Mouse (Mus musculus): ENCODE results near the gene Lrrc49.

The Lrrc49 gene

DNA sequence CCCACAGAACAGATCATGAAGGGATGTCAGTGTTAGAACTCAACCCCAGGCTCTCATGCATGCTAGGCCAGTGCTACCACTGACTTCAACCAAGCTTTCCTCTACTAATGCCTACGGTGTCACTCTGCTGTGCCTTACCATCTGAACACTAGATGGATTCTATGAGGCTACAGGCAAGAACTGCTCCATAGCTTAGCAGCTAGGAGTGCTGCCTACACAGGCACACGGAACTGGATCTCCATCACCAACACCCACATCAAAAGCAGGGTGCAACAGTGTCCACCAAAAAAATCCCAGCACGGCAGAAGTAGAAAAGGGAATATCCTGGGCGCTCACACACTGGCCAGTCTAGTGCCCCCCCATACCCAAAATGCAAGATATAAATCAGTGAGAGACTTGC is 11.5 kb downstream of the Lrrc49 start:
- no peak for DNase-seq (ENCODE audit: inconsistent age in 2 of 2, low spot score in 1 of 2)

DNA sequence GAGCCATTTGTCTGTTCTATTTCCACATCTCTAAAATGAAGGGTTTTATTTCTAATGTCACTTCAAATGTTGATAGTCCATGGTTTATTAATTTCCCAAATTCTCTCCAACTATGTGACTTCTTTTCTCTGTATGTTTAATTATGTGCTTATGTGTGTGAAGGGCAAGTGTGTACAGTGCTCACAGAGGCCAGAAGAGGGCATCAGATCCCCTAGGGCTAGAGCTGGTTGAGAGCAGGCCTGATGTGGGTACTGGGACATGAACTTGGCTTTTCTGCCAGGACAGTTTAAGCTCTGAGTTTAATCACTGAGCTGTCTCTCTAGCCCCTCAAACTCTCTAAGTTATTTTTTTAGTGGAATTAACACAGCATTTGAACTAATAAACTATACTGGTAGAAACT is 13.2 kb downstream of the Lrrc49 start:
- DNase-seq (ENCODE audit: inconsistent age in 2 of 2, low spot score in 1 of 2), result no peak

DNA sequence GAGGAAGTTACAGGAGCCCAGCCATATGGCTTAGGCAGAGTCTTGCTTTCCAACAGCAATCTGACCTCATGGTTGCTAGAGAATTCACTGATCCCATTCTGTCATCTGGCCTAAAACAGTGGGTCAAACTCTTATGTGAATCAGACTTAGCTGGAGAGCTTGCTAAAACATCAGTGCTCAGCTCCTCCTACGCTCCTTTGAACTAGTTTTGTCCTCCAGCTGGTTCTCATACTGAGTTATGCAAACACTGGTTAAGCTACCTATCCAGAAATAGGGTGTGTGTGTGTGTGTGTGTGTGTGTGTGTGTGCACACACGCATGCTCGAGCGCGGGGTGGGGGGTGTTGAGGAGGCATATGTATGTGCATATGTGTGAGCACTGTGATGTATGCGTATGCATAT is 15.4 kb downstream of the Lrrc49 start:
- peak in 1 of 2 experiments; percentile 53 for DNase-seq (ENCODE audit: inconsistent age in 2 of 2, low spot score in 1 of 2)

DNA sequence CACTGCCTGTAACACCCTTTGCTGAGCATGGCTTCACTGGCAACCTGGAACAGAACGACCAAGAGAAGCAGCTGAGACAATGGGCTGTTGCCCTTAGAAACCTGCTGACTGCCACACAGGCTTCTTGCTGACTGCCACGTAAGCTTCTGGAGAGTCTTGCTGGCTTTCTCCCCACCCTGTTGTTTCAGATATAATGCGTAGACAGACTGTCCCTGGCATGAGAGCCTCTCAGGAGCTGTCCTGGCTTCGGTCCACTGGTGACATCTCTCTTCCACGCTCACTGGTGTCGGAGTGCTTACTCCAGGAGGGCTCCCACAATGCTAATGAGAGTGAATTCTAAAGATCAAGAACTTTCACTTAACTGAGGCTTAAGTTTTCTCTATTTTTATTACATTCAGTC is 19.1 kb downstream of the Lrrc49 start:
- no peak for DNase-seq (ENCODE audit: inconsistent age in 2 of 2, low spot score in 1 of 2)

DNA sequence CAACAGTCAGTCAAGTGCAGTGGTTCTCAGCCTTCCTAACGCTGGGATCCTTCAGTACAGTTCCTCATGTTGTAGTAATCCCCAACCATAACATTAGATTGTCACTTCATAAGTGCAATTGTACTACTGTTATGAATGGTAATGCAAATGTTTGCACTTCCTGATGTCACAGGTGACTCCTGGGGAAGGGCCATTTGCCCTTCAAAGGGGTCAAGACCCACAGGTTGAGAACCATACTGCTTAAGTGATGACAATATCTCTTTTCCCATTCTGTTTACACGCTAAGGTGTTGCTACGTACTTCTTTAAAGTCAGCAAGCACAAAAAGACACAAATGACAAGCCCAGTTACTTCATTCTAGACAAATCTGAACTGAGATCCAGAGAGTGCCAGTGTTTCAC is 22.4 kb downstream of the Lrrc49 start:
- no peak for DNase-seq (ENCODE audit: inconsistent age in 2 of 2, low spot score in 1 of 2)

DNA sequence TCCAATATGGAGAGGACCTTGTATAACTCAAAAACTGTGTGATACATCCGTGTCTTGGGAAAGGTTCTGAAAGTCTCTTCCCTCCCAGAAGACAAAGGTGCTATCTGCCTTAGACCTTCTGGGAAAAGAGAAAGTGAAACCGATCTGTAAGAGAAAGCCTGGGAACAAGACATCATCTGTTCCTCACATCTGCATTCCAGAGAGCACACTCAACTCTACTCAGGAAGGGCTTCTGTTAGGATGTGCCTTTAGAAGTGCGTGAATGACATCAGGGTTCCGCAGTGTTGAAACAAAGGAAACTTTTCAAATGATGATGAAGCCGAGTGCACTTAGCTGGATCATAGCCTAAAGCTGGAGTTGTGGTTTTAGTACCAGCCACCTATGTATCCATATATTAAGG is 23.1 kb downstream of the Lrrc49 start:
- peak in 1 of 2 experiments; percentile 32 for DNase-seq (ENCODE audit: inconsistent age in 2 of 2, low spot score in 1 of 2)

DNA sequence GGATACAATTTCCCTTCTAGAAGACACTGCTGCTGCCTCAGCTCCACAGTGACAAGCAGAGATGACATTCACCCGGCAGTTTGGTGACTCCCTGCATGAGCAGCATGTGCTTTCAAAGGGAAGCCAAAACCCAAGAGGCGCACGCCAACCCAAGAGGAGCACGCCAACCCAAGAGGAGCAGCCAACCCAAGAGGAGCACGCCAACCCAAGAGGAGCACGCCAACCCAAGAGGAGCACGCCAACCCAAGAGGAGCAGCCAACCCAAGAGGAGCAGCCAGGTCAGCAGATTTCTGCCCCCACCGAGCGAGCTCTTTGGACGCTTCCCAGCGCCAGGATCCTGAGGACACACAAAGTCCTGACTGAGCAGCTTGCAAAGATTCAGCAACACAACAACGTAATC is 23.6 kb downstream of the Lrrc49 start:
- no peak for DNase-seq (ENCODE audit: inconsistent age in 2 of 2, low spot score in 1 of 2)

DNA sequence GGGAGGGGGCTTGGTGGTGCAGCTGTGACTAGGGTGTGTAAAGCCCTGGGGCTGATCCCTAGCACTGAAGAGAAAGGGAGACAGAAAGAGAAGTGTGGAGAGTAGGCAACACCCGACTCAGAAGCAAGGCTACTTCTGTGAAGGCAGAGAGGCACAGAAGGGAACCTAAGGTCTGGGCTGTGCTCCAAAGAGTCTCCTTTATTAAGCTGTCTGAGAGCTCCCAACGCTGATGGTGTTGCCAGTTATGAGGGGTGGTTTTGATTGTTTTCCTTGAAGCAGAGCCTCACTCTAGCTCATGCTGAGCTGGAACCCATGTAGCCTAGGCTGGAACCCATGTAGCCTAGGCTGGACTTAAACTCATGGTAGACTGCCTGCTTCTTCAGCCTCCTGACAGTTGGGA is 25.0 kb downstream of the Lrrc49 start:
- DNase-seq (ENCODE audit: inconsistent age in 2 of 2, low spot score in 1 of 2), result no peak

DNA sequence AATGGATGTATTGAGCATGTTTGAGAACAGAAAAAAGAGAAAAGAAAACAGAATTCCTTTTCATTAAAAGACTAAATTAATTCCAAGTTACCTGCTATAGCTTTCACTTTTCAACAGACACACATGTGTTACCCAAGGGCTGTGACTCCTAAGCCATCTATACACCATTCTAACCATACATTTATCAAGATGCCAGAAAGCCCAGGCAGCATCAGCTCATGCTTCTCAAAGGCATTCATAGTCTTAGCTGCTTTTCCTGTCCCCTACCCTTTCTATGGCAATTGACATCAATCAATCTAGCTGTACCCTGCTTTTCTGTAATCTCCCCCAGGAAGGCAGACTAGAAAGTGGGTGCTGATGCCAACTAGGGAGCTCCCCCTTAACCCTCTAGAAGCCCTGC is 34.4 kb downstream of the Lrrc49 start:
- DNase-seq (ENCODE audit: inconsistent age in 2 of 2, low spot score in 1 of 2), result no peak

DNA sequence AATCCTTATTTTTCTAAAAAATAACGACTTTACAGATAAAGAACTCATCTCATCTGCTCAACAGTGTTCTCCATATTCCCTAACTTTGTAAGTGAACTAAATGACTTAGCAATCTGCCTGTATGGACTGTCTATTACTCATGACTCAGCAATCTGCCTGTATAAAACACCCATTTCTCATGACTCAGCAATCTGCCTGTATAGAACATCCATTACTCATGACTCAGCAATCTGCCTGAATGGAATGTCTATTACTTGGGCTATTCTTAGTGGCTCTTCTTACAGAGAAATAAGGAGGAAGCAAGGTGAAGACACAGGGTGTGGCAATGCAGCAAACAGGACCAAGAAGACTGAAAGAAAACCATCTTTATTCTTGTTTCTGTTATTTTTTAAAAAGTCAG is 34.8 kb downstream of the Lrrc49 start:
- no peak for DNase-seq (ENCODE audit: inconsistent age in 2 of 2, low spot score in 1 of 2)

DNA sequence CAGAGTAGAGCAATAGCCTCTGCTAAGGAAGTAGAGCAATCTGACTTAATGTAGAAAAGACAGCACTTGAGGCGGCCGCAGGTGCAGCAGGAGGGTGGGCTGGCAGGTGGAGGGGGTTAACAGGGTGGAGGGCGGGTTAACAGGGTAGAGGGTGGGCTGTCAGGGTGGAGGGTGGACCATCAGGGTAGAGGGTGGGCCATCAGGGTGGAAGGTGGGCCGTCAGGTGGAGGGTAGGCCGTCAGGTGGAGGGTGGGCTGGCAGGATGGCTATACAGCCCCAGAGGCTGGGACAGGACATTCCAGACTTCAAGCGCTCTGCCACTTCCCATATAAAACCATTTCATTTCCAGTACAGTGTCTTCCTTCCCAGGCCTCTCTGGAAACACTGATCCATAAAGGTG is 37.7 kb downstream of the Lrrc49 start:
- no peak for DNase-seq (ENCODE audit: inconsistent age in 2 of 2, low spot score in 1 of 2)

DNA sequence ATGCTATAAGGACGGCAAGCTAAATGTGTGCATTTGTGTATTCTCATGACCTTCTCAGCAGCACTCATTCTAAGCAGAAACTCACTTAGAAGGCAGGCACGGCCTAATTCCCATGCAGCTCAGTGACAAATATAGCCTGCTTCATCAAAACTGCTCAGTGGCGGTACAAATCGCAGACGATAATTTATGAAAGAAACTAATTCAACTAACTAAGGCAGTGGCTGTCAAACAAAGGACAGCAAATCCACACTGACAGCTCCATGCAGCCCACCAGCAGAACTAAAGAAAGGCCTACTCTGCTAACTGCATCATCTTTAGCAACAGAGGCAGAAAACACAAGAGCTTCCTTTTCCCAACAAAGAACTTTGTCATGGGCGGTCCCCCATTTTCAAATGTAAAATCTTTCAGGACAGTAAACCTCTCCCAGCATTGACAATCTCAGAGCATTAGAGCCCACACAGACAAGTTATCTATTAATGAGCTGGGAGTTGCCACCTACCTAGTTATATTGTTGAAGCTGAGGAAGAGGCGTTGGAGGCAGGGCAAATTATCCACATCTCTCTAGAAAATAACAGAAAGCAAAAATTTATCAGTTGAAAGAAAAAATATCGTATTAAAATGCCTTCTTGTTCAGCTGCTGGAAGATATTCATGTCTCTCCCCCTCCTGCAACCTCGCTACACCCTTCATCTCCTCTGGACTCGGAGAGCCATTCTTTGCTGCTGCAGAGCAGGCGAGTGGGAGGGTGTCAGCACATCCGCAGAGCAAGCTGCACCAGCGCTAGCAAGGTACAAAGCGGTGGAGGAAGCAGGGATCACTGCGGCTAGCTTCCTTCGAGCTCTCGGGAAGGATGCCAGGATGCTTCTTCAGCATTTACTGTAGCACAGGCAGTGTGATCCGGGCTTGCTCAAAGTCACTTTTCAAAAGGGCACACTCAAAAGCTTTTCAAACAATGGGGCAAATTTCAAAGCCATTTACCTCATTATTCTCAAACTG is 38.7 kb downstream of the Lrrc49 start:
- DNase-seq (ENCODE audit: inconsistent age in 2 of 2, low spot score in 1 of 2), result peak; percentile 75 to 92

DNA sequence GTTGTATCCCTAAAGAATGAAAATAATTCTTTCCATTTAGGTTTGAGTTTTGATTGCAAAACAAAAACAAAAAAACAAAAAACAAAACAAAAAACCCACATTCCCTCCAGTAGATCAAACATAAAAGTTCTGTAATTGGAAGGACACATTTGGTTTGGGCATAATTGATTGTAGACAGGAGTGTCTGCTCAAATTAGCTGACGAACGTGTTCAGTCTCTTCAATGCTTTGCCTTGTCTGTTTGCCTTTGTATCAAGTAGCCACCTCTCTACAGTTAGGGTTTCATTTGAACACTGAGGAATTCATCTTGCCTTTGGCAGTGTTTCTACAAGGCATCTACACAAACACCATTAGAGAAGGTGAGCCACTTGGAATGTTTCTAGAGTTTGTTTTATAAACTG is 54.4 kb downstream of the Lrrc49 start:
- no peak for DNase-seq (ENCODE audit: inconsistent age in 2 of 2, low spot score in 1 of 2)

DNA sequence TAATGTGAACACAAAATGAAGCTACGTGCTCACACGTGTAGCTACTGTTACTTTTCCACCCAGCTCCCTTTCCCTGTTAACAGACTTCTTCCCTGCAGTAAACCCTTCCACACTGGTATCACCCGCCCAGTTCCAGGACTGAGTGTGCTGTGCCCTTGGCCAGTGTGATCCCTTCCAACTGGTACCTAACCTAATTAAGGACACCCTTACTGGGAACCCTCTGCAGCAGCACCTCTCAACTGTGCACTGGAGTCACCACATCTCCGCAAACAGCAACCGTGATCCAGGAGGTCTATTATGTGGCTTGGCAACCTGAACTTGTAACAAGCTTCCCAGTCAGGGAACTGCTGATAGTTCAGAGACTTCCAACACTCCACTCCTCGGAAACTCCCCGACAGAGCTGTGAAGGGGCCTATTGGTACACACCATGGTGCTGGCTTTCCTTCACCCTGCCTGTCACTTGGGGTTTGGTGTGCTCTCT is 61.6 kb downstream of the Lrrc49 start:
- no peak for DNase-seq (ENCODE audit: inconsistent age in 2 of 2, low spot score in 1 of 2)

DNA sequence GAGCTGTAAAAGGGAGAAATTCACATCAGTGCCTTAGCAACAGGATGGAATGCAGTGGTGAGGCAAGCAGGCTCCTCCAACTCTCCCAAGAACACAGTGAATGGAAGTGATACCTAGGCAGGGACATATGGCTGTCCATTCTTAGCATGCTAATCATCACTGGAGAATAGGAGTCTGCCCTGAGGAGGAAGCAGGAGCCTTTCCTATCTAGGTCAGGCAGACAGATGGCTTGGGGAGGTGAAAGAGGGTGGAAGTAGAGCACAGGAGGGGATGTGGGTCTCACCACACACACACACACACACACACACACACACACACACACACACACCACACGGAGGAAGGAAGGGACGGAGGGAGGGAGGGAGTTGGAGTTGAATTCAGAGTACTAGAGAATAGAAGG is 62.1 kb downstream of the Lrrc49 start:
- DNase-seq (ENCODE audit: inconsistent age in 2 of 2, low spot score in 1 of 2), result no peak

DNA sequence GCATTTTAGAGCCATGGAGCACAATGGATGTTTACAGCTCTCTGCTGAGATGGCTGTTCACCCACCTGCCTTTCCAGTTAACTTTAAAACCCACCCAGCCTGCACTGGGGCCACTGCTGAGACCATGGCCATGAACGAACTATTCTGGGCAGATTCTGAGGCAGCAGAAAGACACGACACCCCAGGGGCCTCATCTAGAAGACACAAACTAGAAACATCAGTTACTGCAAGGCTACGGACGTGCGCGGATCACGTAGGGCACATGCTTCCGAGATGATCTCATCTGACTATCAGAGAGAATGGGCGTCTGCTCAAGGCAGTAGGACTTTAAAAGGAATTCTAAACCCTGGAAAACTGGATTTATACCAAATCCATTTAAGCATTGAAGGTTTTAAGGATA is 71.0 kb downstream of the Lrrc49 start:
- peak; percentile 64 to 81 for DNase-seq (ENCODE audit: inconsistent age in 2 of 2, low spot score in 1 of 2)

DNA sequence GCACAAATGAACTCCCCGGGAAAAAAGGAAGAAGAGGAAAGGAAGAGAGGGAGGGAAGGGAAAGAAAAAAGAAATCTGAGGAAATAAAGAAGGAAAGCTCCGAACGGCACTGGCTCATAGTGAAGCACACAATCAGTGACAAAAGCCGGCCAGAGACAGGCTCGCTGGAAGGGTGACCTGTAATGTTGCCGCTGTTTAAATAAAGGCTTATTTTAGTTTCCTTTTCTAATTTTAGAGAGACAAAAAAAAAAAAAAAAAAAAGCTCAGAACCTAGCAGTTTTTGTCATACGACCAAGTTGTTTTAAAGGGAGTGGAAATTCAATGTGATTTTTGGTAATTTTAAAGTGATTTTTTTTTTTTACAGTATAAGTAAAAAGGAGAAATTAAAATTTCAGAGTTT is 71.6 kb downstream of the Lrrc49 start:
- DNase-seq (ENCODE audit: inconsistent age in 2 of 2, low spot score in 1 of 2), result no peak

DNA sequence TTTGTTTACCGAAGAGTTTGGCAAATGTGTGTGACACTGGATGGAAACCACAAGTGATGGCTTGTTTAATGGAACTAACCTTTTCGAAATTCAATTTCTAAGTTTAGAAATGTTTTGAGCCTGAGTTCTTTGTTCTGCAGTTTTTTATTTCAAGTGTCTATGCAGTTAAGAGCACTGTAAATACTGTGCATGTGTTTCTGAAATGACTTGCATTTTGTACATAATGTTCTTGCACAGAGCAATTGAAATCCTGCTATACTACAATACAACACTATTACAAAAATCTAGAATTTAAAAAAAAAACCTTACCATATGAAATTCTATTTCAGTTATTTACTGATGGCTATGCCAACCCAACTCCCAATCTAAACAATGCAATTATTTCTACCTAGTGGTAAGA is 75.7 kb downstream of the Lrrc49 start:
- no peak for DNase-seq (ENCODE audit: inconsistent age in 2 of 2, low spot score in 1 of 2)

DNA sequence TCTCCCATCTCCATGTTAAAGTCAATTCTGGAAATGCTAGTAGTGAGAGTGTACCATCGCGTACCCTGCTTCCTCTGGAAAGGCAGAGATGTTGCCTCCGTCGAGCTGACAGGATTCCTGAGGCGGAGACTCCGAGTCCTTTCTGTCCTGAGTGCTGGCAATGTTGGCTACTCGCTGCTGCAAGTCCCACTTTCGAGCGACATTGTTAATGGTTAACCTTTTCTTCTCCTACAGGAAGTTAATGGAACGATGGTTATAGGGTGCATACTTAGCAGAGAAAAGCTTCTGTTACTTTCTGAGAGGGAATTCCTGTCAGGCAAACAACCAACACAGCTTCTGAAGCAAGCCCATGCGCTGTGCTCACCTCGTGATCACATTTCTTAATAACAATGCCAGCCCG is 77.8 kb downstream of the Lrrc49 start:
- DNase-seq (ENCODE audit: inconsistent age in 2 of 2, low spot score in 1 of 2), result no peak

DNA sequence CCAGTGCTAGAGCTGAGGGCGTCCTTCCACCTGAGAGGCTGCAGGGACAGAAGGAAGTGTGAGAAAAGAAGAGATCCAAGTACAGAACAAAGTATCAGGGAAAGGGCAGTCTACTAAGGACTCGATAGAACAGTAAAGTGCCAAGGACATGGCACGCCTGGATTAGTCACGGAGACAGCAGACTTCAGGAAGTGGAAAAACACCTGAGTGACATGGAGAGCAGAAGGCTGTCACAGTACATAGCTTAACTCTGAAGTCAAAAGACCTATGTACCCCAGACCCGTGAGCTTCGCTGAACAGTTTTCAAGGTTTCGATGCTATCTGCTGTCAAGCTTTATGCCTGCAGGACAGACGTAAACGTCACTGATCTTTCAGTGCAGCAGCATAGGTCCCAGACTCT is 79.1 kb downstream of the Lrrc49 start:
- peak; percentile 60 to 86 for DNase-seq (ENCODE audit: inconsistent age in 2 of 2, low spot score in 1 of 2)

DNA sequence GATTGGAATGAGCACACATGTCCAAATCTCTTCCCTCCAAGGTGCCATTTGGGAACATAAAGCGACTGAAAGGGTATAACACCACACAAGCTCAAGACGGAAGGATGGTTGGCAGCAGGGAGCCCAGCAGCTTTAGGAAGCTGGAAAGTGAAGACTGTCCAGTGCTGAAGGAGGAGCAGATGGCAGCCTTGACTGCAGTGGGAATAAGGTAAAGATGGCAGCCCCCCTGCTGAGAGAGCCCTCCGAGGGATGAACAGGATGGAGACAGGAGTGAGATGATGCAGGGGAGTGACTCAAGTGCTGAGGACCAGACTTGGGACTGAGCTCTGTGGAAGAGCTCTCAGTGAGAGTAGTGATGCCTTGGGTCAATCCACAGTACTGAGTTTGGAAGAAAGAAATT is 79.9 kb downstream of the Lrrc49 start:
- no peak for DNase-seq (ENCODE audit: inconsistent age in 2 of 2, low spot score in 1 of 2)

DNA sequence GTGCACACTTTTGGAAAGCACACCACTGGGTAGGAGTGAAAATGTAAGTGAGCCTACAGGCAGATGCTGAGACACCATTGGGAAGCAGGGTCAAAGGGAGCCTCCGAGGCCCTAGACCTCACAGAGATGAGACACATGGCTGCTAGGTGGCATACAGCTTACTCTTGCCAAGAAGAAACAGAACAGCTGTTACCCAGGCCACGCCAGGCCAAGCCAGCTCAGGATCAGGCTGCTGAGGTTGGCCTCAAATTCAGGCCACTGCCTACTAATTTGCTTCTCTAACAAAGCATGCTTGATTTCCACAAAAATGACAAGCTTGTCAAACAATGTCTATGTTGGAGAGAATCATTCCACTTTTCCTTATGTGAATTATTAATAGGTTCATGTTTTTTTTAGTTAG is 83.0 kb downstream of the Lrrc49 start:
- DNase-seq (ENCODE audit: inconsistent age in 2 of 2, low spot score in 1 of 2), result no peak

DNA sequence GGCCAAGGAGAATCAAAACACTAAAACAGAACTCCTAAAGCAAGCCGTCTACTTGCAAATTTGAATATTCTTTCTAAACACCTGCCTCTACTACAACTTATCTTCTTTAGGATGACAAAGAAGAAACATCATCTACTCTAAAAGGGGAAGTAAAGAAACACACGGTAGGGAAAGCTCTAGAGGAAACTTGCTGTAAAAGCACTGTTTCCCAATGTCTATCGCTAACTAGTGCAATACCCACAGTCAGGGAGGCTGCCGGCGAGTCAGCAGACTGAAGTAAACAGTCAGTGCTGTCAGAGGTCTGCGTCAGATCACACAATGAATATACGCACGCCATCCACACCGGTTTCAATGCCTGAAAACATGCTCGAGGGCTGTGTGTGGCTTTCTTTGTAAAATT is 86.0 kb downstream of the Lrrc49 start:
- no peak for DNase-seq (ENCODE audit: inconsistent age in 2 of 2, low spot score in 1 of 2)
